Mouse (Mus musculus): Measurements from ENCODE around the gene Exosc8. TPM values are rescaled to one million over a fixed set of nuclear protein-coding genes. Genes with fewer than 3 reads are reported as not detected.

Exosc8 gene
- polyA plus RNA-seq, 1 experiment from 2014 or later = 169 TPM

DNA sequence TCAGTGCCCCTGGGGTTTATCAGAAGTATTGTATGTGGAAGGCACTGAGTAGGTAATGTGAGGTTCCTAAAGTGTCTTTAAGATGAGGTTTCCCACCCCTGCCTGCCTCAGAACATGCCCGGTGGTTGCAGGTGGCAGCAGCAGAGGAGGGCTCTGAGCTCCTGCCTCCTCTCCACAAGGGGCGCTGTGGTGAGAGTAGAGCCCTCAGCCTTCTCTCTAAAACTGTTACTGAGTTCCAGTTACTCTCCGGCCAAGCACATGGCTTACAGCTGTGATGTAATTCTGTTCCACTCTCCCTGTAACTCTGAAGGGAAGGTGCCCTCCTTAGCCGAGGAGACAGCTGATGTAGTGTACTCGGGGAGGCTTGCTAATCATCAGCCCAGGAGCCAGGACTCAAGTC lies 10.6 kb upstream of the Exosc8 start:
- Histone ChIP-seq H3K27ac (replicated peaks; ENCODE audit: low read depth, low read length) (no peak overlapping the region), H3K4me2 (ENCODE audit: low read depth, severe bottlenecking) (no peak overlapping the region), H3K9ac (ENCODE audit: low read length) (no peak overlapping the region), H3K9me3 (ENCODE audit: control insufficient read depth, low read length) (no peaks in the 10 kb centered on the region), H3K36me3 (ENCODE audit: control insufficient read depth, insufficient read depth, low read length) (peaks cover 26% of the 10 kb centered on the region; the same call in 1 of the 2 replicates), H3K4me3 (ENCODE audit: low read depth, low read length) (no peak overlapping the region), H3K27me3 (ENCODE audit: control insufficient read depth, insufficient read depth, low read length) (no peaks in the 10 kb centered on the region), H3K4me1 (ENCODE audit: control insufficient read depth, insufficient read depth, low read length) (no peaks in the 10 kb centered on the region)
- DNase-seq (ENCODE audit: low spot score) (peak; percentile 39), ATAC-seq (ENCODE audit: insufficient number of reproducible peaks, low FRiP score, low TSS enrichment, low read depth) (no peak)
- 47% methylated on average over 5 of the region's 5 CpGs for WGBS

DNA sequence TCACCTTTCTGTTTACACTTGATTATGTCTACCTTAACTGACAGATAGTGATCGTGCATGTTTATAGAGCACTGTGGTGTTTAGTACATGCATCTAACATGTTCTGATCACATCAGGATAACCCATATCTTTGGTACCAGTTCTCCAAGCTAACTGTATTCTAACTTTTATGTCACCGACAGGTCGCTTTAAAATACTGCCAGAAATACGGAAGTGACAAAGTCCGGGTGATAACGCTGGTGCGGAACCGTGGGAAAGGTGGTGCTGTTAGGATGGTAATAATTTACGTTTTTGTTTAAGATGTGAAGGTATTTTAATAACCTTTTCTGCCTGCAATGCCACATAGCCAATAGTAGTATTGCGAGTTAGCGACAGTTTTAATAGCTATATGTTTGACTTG lies 6.8 kb upstream of the Exosc8 start:
- peaks cover 11% of the 10 kb centered on the region; the same call in 1 of the 2 replicates for H3K36me3 ChIP-seq (ENCODE audit: control insufficient read depth, insufficient read depth, low read length)
- H3K9ac ChIP-seq (ENCODE audit: low read length) = no peak overlapping the region
- H3K9me3 ChIP-seq (ENCODE audit: control insufficient read depth, low read length) = no peaks in the 10 kb centered on the region
- H3K4me1 ChIP-seq (ENCODE audit: control insufficient read depth, insufficient read depth, low read length) = no peaks in the 10 kb centered on the region
- no peak overlapping the region for H3K4me3 ChIP-seq (ENCODE audit: low read depth, low read length)
- H3K27me3 ChIP-seq (ENCODE audit: control insufficient read depth, insufficient read depth, low read length) = no peaks in the 10 kb centered on the region
- ATAC-seq (ENCODE audit: insufficient number of reproducible peaks, low FRiP score, low TSS enrichment, low read depth) (no peak), DNase-seq (ENCODE audit: low spot score) (no peak)
- 97% methylated on average over 11 of the region's 11 CpGs for WGBS
- no peak overlapping the region for H3K27ac ChIP-seq (replicated peaks; ENCODE audit: low read depth, low read length)
- no peak overlapping the region for H3K4me2 ChIP-seq (ENCODE audit: low read depth, severe bottlenecking)

DNA sequence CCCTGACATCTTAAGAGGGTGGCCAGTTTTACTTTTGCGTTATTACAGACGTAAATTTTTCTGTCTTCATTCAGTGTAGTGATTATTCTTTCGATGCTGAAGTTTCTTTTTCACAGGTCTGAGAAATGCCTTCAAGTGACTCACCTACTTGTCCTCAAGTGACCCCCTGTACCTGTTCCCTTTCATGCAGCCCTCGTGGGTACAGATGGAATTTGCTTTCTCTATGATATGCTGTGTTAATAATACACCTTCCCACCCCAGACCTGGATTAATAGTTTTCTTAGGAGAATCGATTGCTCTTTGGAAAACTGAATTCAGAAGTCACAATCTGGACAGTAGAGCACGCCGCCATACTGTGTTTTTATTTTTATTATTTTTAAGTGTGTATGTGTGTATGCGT lies 2.1 kb upstream of the Exosc8 start:
- 95% methylated on average over 8 of the region's 8 CpGs for WGBS

DNA sequence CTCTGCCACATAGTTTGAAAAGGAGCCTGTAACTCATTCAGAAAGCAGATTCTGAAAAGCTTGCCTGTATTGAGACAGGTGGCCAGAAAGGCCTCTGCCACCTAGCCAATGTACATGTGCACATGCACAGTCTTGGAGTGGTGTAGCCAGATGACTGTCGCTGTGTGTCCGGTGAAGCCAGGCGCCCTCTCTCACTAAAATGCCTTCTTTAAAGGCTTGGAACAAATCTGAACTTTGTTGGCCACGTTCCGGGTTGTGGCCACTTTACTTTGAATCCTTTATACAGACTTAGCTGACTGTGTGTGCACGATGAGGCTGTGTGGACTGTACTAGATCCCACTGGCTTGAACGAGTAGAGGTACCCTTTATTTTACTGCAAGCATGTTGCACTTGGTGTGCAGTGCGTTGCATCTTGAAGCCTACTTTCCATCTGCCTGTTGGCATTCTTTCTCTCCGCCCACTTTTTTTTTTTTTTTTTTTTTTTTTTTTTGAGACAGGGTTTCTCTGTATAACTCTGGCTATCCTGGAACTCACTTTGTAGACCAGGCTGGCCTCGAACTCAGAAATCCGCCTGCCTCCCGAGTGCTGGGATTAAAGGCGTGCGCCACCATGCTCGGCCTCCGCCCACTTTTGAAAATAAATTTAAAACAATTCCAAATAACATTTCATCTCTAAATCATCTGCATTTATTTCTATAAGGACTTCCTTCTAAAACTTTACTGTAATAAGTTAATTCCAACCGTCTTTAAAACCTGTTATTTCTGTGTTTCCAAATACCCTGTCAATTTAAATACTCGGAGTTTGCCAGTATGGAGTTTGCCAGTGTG lies 1.1 kb upstream of the Exosc8 start:
- Histone ChIP-seq H3K27me3 (ENCODE audit: control insufficient read depth, insufficient read depth, low read length) (no peaks in the 10 kb centered on the region), H3K4me3 (ENCODE audit: low read depth, low read length) (peak overlapping the region; percentile 89), H3K27ac (replicated peaks; ENCODE audit: low read depth, low read length) (no peak overlapping the region), H3K4me1 (ENCODE audit: control insufficient read depth, insufficient read depth, low read length) (0 out of 2 replicates have a peak, but pooled peaks cover 7% of the 10 kb centered on the region), H3K9ac (ENCODE audit: low read length) (peak overlapping the region; percentile 86), H3K4me2 (ENCODE audit: low read depth, severe bottlenecking) (peak overlapping the region; percentile 78), H3K36me3 (ENCODE audit: control insufficient read depth, insufficient read depth, low read length) (peaks cover 6% of the 10 kb centered on the region; the same call in 1 of the 2 replicates), H3K9me3 (ENCODE audit: control insufficient read depth, low read length) (no peaks in the 10 kb centered on the region)
- ATAC-seq (ENCODE audit: insufficient number of reproducible peaks, low FRiP score, low TSS enrichment, low read depth) (no peak), DNase-seq (ENCODE audit: low spot score) (peak; percentile 51)
- WGBS = 60% methylated on average over 18 of the region's 18 CpGs

More for the DNA sequence above, 2.1 kb upstream of the Exosc8 start:
- DNase-seq (ENCODE audit: low spot score) = no peak
- Histone ChIP-seq H3K4me3 (ENCODE audit: low read depth, low read length) (no peak overlapping the region), H3K27ac (replicated peaks; ENCODE audit: low read depth, low read length) (no peak overlapping the region), H3K4me1 (ENCODE audit: control insufficient read depth, insufficient read depth, low read length) (0 out of 2 replicates have a peak, but pooled peaks cover 3% of the 10 kb centered on the region), H3K9me3 (ENCODE audit: control insufficient read depth, low read length) (no peaks in the 10 kb centered on the region), H3K9ac (ENCODE audit: low read length) (no peak overlapping the region), H3K27me3 (ENCODE audit: control insufficient read depth, insufficient read depth, low read length) (no peaks in the 10 kb centered on the region), H3K4me2 (ENCODE audit: low read depth, severe bottlenecking) (no peak overlapping the region), H3K36me3 (ENCODE audit: control insufficient read depth, insufficient read depth, low read length) (peaks cover 9% of the 10 kb centered on the region; the same call in 1 of the 2 replicates)
- no peak for ATAC-seq (ENCODE audit: insufficient number of reproducible peaks, low FRiP score, low TSS enrichment, low read depth)

DNA sequence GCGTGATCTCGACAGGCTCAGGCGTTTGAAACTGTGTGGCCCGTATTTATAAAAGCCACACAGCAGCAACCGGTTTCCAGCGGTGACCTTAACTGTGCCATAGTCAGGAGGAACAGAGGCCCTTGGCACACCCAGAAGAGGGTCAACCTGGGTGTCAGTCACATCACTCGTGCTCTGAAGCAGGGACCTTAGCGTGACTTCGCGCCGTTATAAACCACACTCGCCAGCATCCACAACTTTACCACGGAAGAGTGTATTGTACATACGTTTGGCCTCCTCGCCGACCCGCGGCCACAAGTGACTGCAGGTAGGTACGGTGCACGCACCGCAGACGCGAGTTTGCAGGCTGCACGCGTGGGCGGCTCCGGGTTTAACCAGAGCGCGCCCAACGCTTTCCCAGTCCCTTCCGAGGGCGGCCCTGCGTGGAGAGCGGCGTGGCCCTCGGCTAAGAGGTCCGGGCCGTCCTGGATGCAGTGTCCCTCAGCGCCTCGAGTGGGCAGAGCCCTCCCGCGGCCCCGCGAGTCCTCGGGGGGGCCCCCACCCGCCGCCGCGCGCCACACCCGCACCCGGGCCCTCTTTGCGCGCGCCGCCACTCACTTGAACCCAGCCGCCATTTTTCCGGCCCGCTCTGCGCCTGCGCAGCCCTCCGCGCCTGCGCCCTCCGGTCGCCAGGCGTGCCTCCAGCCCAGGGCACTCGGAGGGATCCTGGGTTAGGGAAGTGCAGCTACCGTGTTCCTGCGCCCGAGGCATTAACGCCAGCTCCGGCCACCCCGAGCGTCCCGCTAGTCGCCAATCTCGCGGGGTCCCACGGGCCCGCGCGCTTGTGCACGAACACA lies 564 bp downstream of the Exosc8 start:
- peak; percentile 91 for ATAC-seq (ENCODE audit: insufficient number of reproducible peaks, low FRiP score, low TSS enrichment, low read depth)
- WGBS = under 1% methylated on average over 84 of the region's 84 CpGs
- H3K4me2 ChIP-seq (ENCODE audit: low read depth, severe bottlenecking) = peak overlapping the region; percentile 79

DNA sequence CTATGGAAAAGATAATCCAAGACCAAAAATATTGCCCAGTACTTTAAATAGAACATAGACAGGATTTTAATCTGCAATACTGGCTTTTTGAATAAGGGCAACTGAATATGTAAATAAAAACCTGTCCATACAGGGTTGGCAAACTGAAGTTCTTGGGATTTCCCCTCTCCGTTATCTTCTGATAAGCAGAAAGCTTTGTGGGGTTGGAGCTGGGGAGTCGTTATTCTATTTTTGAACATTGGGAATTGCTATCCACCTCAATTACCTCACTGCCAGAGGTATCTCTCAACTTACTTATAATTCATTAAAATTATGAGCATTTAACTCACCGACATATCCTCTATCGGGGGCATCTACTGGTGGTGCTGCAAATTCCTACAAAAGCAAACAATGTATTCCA lies 2.8 kb downstream of the Exosc8 start:
- peaks cover 13% of the 10 kb centered on the region for H3K36me3 ChIP-seq (ENCODE audit: control insufficient read depth, insufficient read depth, low read length)
- 88% methylated on average over 4 of the region's 4 CpGs for WGBS

More for the DNA sequence above, 564 bp downstream of the Exosc8 start:
- Histone ChIP-seq H3K27me3 (ENCODE audit: control insufficient read depth, insufficient read depth, low read length) (no peaks in the 10 kb centered on the region), H3K4me3 (ENCODE audit: low read depth, low read length) (peak overlapping the region; percentile 89), H3K9ac (ENCODE audit: low read length) (peak overlapping the region; percentile 86), H3K4me1 (ENCODE audit: control insufficient read depth, insufficient read depth, low read length) (0 out of 2 replicates have a peak, but pooled peaks cover 7% of the 10 kb centered on the region), H3K9me3 (ENCODE audit: control insufficient read depth, low read length) (no peaks in the 10 kb centered on the region), H3K27ac (replicated peaks; ENCODE audit: low read depth, low read length) (peak overlapping the region; percentile 98), H3K36me3 (ENCODE audit: control insufficient read depth, insufficient read depth, low read length) (peaks cover 9% of the 10 kb centered on the region; the same call in 1 of the 2 replicates)
- peak; percentile 92 for DNase-seq (ENCODE audit: low spot score)

DNA sequence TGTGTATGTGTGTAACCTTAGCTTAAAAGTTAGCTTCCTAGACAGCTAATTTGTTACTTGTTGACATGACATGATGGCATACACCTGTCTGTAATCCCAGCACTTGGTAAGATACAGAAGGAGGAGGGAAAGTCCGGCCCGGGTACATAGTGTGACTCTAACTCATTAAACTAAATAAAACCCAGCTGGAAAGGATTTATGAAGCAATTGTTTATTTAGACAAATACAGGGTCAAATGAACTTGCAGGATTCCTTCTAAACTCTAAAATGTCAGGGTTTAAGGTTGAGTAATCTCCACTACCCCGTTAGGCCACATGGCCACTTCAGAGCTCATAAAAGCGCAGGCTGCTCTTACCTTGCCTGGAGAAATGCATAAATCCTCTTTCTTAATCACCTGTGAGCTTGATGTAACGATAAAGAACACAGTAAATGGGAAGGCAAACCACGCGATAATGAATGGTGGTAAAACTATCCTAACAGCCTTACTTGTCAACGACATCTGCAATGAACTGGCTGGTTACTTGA lies 3.5 kb downstream of the Exosc8 start:
- Histone ChIP-seq H3K27ac (replicated peaks; ENCODE audit: low read depth, low read length) (no peak overlapping the region), H3K27me3 (ENCODE audit: control insufficient read depth, insufficient read depth, low read length) (no peaks in the 10 kb centered on the region), H3K9me3 (ENCODE audit: control insufficient read depth, low read length) (no peaks in the 10 kb centered on the region), H3K9ac (ENCODE audit: low read length) (no peak overlapping the region), H3K4me1 (ENCODE audit: control insufficient read depth, insufficient read depth, low read length) (0 out of 2 replicates have a peak, but pooled peaks cover 7% of the 10 kb centered on the region), H3K4me3 (ENCODE audit: low read depth, low read length) (no peak overlapping the region), H3K36me3 (ENCODE audit: control insufficient read depth, insufficient read depth, low read length) (peaks cover 13% of the 10 kb centered on the region), H3K4me2 (ENCODE audit: low read depth, severe bottlenecking) (no peak overlapping the region)
- DNase-seq (ENCODE audit: low spot score) (no peak), ATAC-seq (ENCODE audit: insufficient number of reproducible peaks, low FRiP score, low TSS enrichment, low read depth) (no peak)
- WGBS = 30% methylated on average over 8 of the region's 8 CpGs

More for the DNA sequence above, 2.8 kb downstream of the Exosc8 start:
- H3K27me3 ChIP-seq (ENCODE audit: control insufficient read depth, insufficient read depth, low read length) = no peaks in the 10 kb centered on the region
- H3K4me3 ChIP-seq (ENCODE audit: low read depth, low read length) = no peak overlapping the region
- H3K27ac ChIP-seq (replicated peaks; ENCODE audit: low read depth, low read length) = no peak overlapping the region
- H3K9ac ChIP-seq (ENCODE audit: low read length) = no peak overlapping the region
- no peak overlapping the region for H3K4me2 ChIP-seq (ENCODE audit: low read depth, severe bottlenecking)
- ATAC-seq (ENCODE audit: insufficient number of reproducible peaks, low FRiP score, low TSS enrichment, low read depth) = no peak
- DNase-seq (ENCODE audit: low spot score) = no peak
- no peaks in the 10 kb centered on the region for H3K9me3 ChIP-seq (ENCODE audit: control insufficient read depth, low read length)
- 0 out of 2 replicates have a peak, but pooled peaks cover 7% of the 10 kb centered on the region for H3K4me1 ChIP-seq (ENCODE audit: control insufficient read depth, insufficient read depth, low read length)

DNA sequence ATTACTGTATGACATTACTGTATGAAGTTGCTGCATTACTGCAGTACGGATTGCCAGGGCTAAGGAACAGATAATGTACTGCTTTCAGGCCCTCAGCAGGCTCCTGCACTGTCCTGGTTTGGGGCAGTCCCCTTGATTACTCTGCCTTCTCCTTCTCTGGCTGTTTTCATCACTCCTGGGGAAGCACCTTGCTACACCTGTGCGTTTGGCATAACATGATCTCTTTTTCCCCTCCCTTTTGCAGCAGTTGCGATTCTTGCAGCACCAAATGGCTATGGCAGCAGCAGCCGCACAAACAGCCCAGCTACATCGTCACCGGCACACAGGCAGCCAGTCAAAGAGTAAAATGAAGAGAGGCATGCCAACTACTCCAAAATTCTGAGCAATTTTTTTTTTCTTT lies 7.1 kb downstream of the Exosc8 start:
- H3K9ac ChIP-seq (ENCODE audit: low read length) = no peak overlapping the region
- peaks cover 13% of the 10 kb centered on the region for H3K36me3 ChIP-seq (ENCODE audit: control insufficient read depth, insufficient read depth, low read length)
- WGBS = 91% methylated on average over 6 of the region's 6 CpGs
- H3K27ac ChIP-seq (replicated peaks; ENCODE audit: low read depth, low read length) = no peak overlapping the region
- DNase-seq (ENCODE audit: low spot score) (no peak), ATAC-seq (ENCODE audit: insufficient number of reproducible peaks, low FRiP score, low TSS enrichment, low read depth) (no peak)
- 0 out of 2 replicates have a peak, but pooled peaks cover 4% of the 10 kb centered on the region for H3K4me1 ChIP-seq (ENCODE audit: control insufficient read depth, insufficient read depth, low read length)
- no peak overlapping the region for H3K4me2 ChIP-seq (ENCODE audit: low read depth, severe bottlenecking)
- H3K27me3 ChIP-seq (ENCODE audit: control insufficient read depth, insufficient read depth, low read length) = no peaks in the 10 kb centered on the region
- H3K4me3 ChIP-seq (ENCODE audit: low read depth, low read length) = no peak overlapping the region
- H3K9me3 ChIP-seq (ENCODE audit: control insufficient read depth, low read length) = no peaks in the 10 kb centered on the region
